Mouse (Mus musculus): Measurements from ENCODE around the gene Eif1.
A peak's percentile ranks its signal among the peaks of the same experiment; 100 is the strongest.
"Not testable (repeated sequence)": the region's sequence is repeated elsewhere in the genome, so short reads cannot be mapped to it uniquely, and the experiment has no call there.

Gene Eif1

GRCm38 (mm10) chr11:100313424-100313823 lies 6.3 kb upstream of the Eif1 start:
- DNase-seq (ENCODE audit: low spot score) = no peak

GRCm38 (mm10) chr11:100315439-100315838 lies 4.2 kb upstream of the Eif1 start:
- no peak for DNase-seq (ENCODE audit: low spot score)

DNA sequence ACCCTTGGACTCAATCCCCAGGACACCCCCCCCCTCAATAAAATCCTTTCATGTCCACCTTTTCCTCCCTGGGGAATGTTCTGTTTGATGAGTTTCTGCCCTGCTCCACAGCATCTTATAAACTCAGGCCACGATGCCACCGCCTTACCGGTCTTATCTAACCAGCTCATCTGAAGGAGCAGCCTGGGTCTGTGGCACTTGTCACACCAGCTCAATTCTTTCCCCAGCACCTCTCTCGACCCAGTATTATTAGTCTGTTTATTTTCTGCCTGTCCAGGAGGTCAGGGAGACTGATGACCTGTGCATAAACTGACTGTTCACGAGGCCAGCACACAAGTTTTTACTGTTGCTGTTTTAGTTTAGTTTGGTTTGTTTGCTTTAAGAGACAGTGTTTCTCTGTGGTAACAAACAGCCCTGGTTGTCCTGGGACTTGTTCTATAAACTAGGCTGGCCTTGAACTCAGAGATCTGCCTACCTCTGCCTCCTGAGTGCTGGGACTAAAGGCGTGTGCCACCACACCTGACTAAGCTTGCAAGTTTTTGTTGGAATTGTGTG lies 1.8 kb upstream of the Eif1 start:
- DNase-seq (ENCODE audit: low spot score) = no peak

GRCm38 (mm10) chr11:100318529-100319451 lies 895 bp upstream of the Eif1 start:
- DNase-seq (ENCODE audit: low spot score) = no peak

- peak; percentile 80 for DNase-seq (ENCODE audit: low spot score)
These were observed 516 bp downstream of the Eif1 start for GRCm38 (mm10) chr11:100320172-100320630.

- not testable (repeated sequence) for DNase-seq (ENCODE audit: low spot score)
These were observed 1.2 kb downstream of the Eif1 start for GRCm38 (mm10) chr11:100320701-100321410.

GRCm38 (mm10) chr11:100321479-100322305 lies 2.0 kb downstream of the Eif1 start:
- DNase-seq (ENCODE audit: low spot score) = not testable (repeated sequence)

DNA sequence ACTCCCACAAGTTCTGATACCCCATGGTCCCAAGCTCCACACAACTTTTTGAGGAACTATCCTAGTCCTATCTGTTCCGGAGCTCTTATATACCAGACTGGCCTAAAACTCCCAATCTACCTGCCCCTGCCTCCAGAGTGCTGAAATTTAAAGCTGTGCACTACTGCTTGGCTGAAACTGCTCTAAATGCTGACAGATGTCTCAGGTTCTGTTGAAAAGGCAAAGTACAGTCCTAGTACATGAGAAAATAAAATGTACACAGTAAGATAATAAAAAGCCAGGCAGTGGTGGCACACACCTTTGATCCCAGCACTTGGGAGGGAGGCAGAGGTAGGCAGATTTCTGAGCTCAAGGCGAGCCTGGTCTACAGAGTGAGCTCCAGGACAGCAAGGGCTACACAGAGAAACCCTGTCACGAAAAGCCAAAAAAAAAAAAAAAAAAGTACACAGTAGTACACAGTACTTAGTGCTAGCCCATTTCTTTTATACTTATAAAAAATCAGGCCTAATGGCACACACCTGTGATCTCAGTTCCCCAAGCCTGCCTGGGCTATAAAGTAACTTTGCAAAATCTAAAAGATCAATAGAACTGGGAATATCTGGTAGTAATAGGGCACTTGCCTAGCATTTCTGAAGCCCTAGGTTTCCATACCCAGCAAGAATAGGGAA lies 3.0 kb downstream of the Eif1 start:
- DNase-seq (ENCODE audit: low spot score) = no peak

DNA sequence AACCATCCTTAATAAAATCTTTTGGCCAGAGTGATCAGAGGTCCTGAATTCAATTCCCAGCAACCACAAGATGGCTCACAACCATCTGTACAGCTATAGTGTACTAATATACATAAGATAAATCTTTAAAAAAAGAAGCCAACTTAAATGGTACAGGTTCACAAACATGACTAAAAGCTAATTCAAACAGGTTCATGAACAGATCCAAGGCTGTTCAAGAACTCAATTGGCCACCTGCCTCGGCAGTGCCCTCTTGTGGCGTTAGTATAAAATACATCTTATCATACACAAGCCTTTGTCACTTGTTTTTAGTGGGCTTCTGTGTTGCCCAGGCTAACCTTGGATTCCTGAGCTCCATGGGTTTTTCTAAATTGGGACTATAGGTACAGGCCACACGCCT lies 3.9 kb downstream of the Eif1 start:
- no peak for DNase-seq (ENCODE audit: low spot score)

- DNase-seq (ENCODE audit: low spot score) = no peak
These were observed 5.5 kb downstream of the Eif1 start for GRCm38 (mm10) chr11:100325062-100325629.

- DNase-seq (ENCODE audit: low spot score) = no peak
These were observed 7.6 kb downstream of the Eif1 start for GRCm38 (mm10) chr11:100327316-100327715.

DNA sequence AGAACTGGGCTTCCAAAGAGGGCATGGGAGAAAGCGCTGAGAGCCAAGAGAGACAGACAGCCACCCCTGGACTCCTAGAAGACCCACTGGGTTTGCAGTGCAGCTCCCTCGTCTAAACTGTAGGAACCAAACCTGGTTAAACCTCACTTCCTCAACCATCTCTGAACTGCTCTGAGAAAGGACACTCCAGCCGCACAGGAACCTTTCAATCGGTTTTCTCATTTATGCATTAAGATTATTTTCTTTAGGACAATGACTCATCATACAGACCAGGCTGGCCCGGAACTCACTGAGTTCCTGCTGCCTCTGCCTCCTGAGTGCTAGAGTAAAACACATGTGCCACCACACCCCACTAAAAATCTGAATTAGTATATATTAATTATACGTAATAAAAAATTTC lies 8.1 kb downstream of the Eif1 start:
- DNase-seq (ENCODE audit: low spot score) = no peak

- no peak for DNase-seq (ENCODE audit: low spot score)
These were observed 10.6 kb downstream of the Eif1 start for GRCm38 (mm10) chr11:100330235-100330634.

- DNase-seq (ENCODE audit: low spot score) = not testable (repeated sequence)
These were observed 11.2 kb downstream of the Eif1 start for GRCm38 (mm10) chr11:100330816-100331375.

- no peak for DNase-seq (ENCODE audit: low spot score)
These were observed 13.3 kb downstream of the Eif1 start for GRCm38 (mm10) chr11:100332766-100333515.

GRCm38 (mm10) chr11:100333944-100334457 lies 14.3 kb downstream of the Eif1 start, which contains the start of gene Gast:
Gene Gast (plus strand): TSS chr11:100334407.
- no peak for DNase-seq (ENCODE audit: low spot score)

DNA sequence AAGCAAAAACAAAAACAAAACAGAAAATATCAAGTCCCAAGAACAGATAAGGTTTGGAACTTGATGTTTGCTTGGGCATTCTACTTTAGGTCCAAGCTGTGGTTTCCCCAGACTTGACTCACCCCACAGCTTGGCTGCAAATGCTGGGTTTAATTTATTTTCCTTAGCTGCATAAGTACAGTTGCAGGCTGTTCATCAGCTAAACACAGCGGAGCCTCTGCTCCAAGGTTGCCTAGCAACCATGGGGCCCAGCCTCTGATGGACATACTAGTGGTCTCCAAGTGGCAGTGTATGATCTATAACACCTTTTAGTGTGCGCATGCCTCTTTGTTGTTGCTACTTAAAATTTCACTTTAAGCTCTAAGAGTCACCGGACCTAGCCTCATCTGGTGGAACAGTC lies 16.0 kb downstream of the Eif1 start:
- no peak for DNase-seq (ENCODE audit: low spot score)

GRCm38 (mm10) chr11:100344269-100344668 lies 24.6 kb downstream of the Eif1 start:
- no peak for DNase-seq (ENCODE audit: low spot score)

DNA sequence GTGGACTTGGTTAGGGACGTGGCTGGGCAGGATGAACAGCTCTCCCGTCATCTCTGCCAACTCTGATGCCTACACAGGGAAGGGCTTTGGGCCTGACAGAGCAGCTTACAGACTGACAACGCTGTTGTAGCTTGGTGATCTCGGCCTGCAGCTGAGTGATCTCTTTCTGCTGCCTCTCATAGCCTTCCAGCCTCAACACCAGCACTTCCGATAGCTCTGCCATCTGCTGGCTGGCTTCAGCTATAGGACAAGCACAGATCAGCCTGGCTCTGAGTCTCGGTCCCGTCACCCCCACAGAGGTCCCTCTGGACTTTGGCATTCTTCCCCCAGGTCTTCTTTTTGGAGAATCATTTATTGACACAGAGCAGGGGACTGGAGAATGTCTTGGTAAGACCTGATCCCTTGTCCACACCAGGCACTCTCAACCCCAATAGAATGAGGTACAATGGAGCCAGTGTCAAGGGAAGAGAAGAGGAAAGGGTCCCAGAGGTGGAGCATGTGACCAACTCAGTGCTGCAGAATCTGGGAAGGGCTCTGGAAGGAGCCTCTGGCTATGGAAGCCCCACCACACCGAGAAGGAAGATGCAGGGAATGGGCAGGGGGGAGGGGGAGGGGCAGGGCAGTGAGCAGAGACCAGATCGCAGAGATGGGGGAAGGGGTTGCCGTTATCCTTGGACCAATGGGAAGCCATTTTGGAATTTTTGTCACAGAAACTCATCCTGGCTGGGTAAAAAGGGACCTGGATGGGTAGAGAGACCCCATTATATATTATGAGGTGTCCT lies 32.6 kb downstream of the Eif1 start:
- no peak for DNase-seq (ENCODE audit: low spot score)
